Mouse (Mus musculus) Muller cell, postnatal 12 days (primary cell): ENCODE measurements around the gene Osbpl8.
"Not testable (repeated sequence)": the region's sequence is repeated elsewhere in the genome, so short reads cannot be mapped to it uniquely, and the experiment has no call there.

Source experiments
- DNase-seq: peaks from one replicate; pipeline ENCODE4 v3.0.0-alpha.2; 2015; ENCODE audit errors: inconsistent ontology term

The Osbpl8 gene

GRCm38 (mm10) chr10:111185574-111186269 is 21.2 kb downstream of the Osbpl8 start:
- no peak for DNase-seq

GRCm38 (mm10) chr10:111189022-111189555 is 24.5 kb downstream of the Osbpl8 start:
- no peak for DNase-seq

DNA sequence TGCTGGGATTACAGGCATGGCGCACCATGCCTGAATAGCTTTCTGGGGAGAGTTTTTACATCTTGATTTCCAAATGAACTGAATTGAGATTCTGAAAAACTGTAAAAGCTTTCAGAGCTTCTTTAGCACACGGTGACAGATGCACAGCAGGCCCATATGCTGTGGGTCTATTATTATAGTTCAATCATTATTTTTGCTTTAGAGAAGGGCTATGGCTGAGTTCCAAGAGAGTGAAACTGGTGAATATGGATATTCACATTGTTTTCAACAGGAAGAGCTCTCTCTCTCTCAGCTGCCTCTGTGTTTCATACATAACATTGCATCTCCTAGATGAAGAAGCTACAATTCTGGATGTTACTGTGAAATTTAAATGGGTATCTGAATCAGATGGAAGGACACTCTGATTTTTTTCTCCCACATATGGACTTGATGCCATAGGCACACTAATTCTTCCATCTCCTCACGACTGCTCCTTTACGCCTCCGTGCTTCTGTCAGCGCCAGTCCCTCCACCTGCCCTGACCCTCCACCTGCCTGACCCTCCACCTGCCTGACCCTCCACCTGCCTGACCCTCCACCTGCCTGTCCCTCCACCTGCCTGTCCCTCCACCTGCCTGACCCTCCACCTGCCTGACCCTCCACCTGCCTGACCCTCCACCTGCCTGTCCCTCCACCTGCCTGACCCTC is 25.7 kb downstream of the Osbpl8 start:
- DNase-seq = no peak

- no peak for DNase-seq
These were observed 29.0 kb downstream of the Osbpl8 start for GRCm38 (mm10) chr10:111193536-111193935.

DNA sequence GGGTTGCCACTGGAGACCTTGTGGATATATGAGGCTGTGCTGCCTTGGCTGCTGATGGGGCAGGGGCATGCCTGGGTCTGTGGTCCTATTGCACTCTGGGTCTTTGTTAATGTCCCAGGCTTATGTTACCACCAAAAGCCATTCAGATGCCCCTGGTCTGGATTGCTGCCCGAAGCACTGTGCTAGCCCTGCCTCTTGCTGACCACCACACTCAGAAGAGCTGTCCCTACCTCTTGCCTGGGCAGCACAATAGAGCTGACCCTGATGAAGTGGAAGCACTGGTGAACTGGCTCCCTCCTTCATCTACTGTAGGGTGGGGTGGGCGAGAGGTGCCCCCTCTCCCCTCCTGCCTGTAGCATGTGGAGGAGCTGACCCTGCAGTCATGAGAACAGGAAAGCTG is 31.6 kb downstream of the Osbpl8 start:
- DNase-seq = no peak

GRCm38 (mm10) chr10:111198705-111199104 is 34.2 kb downstream of the Osbpl8 start:
- DNase-seq = not testable (repeated sequence)

DNA sequence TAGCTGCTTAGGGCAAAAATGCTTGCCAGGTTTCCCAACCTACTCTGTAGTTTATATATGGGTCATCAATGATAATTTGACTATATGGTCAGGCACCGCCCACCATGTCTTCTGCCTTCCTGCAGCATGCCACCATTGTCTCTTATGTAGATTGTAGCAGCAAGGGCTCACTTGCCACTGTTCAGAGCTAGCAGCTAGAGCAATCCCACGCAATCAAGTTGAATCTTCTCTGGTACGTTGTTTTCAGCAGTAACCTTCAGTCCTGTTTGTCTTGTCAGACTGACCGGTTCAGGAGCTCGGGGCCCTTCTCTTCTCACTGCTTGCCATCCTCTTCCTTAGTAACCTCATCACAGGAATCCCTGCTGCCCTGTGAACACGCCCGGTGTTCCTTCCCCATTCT is 36.6 kb downstream of the Osbpl8 start:
- no peak for DNase-seq

GRCm38 (mm10) chr10:111201666-111202065 is 37.1 kb downstream of the Osbpl8 start:
- no peak for DNase-seq

DNA sequence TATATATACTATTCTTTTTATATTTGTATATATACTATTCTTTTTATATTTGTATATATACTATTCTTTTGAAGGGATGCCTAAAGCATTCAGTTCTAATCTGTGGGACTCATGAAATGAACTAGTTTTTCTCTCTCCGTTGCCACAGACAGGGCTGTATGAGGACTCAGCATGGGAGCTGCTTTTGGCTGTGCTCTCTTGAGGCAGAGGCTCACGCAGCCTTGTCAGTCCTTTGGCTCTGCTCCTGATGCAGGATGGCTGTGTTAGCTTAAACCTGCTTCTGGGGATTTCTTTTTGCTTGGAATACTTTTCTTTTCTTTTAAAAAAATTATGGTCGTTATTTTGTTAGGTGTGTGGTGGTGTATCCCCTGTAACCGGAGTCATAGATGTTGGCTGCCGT is 39.5 kb downstream of the Osbpl8 start:
- no peak for DNase-seq

DNA sequence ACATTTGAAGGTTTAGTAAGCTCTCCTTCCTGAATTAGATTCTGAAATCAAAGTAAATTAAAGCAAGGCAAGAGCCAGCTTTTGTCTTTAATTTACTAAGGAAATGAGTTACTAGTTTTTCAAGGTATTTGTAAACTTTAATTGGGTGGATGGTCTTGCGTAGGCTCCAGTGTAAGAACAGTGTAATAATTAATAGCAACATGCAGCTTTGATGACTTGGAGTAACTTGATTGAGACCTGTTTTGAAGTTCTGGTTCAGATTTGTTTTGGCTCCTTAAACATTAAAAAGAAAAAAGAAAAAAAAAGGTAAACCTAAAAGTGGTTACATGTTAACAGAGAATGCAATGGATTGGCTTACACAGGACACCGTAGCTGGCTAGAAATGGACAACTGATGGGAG is 40.9 kb downstream of the Osbpl8 start:
- DNase-seq = no peak

- no peak for DNase-seq
These were observed 42.8 kb downstream of the Osbpl8 start for GRCm38 (mm10) chr10:111207386-111207785.

DNA sequence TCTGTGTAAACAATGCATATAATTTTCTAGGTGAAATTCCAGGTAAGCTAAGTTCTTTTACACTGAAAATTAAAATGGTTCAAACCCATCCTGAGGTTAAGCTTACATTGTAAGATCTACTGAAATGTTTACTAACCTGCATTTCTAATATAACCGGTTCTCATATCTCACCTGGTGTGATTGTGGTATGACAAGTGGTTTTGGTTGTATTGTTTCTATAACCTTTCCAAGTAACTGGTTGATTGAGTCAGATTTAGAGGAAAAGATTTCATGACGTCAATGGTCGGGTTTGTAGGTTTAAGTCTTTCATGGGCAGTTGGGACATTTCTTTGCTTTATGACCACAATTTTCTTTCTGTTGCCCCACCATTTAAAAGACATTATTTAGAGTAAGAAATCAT is 49.5 kb downstream of the Osbpl8 start:
- DNase-seq = no peak

DNA sequence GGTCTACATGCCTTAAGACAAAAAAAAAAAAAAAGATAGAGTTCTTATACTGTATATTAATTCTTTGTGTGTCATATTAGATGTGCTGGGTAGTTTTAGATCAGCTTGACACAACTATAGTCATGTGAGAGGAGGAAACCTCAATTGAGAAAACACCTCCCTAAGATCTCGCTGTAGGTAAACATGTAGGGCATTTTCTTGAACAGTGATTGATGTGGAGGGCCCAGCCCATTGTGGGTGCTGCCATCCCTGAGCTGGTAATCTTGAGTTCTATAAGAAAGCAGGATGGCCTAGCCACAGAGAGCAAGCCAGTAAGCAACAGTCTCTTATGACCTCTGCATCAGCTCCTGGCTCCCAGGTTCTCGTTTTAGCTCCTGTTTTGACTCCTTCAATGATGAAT is 50.1 kb downstream of the Osbpl8 start:
- DNase-seq = no peak

GRCm38 (mm10) chr10:111215572-111215971 is 51.0 kb downstream of the Osbpl8 start:
- no peak for DNase-seq

GRCm38 (mm10) chr10:111216111-111216510 is 51.6 kb downstream of the Osbpl8 start:
- DNase-seq = no peak

DNA sequence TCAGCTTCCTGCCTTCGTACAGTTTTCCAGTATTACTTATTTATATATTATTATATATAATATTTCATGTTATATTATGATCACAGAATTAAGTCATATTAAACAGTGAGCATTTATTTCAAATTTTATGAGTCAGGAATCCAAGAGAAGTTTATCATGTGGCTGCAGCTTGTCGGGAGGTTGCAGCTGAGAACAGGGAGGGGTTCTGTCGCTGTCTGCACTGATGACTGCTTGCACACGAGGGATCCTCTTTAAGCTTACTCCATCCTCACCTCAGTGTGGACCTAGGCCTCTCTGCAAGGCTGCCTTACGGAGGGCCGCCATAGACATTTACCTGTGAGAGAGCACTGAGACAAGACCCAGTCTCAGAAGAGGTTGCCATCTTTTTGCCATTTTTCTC is 58.0 kb downstream of the Osbpl8 start:
- no peak for DNase-seq

DNA sequence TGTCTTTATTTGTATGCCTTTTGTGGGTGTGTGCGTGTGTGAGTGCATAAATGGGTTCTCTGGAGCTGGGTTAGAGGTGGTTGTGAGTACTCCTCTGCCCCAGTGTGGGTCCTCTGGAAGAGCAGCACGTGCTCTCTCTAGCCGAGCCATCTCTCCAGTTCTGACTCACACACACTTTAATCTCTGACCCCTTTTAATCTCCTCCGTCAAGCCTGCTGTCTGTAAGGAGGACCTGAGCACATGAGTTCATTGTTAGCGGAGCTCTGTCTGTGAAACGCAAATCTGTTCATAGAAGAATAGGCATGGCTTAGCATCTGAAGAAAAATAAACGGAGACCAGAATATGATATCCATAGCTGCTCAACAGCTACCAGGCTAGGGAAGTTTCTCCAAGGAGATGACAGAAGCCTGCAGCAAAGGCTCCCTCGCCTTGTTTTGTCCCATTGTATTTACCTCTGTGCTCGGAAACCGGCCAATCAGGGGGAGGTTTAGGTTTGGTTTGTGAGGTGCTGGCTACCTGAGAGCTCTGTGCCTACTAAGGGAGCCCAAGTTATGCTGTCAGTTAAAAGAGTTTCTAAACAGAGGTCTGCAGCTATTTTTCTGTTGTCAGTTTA is 58.8 kb downstream of the Osbpl8 start:
- no peak for DNase-seq

- no peak for DNase-seq
These were observed 60.1 kb downstream of the Osbpl8 start for GRCm38 (mm10) chr10:111224696-111225095.

- DNase-seq = peak; percentile 92
These were observed 62.0 kb downstream of the Osbpl8 start for GRCm38 (mm10) chr10:111226508-111226907.

DNA sequence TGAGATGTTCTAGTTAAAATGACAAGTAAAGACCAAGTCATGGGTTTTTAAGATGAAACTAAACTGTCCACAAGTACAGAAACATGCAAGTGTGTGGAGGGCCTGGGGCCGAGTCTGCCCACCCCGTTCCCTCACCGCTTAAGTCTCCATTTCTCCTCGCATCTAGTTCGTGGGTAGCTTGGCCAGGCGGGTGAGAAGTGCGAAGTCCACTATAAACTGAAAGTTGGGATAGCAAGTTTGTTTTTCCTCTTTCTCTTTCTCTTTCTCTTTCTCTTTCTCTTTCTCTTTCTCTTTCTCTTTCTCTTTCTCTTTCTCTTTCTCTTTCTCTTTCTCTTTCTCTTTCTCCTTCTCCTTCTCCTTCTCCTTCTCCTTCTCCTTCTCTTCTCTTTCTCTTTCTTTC is 67.7 kb downstream of the Osbpl8 start:
- not testable (repeated sequence) for DNase-seq

DNA sequence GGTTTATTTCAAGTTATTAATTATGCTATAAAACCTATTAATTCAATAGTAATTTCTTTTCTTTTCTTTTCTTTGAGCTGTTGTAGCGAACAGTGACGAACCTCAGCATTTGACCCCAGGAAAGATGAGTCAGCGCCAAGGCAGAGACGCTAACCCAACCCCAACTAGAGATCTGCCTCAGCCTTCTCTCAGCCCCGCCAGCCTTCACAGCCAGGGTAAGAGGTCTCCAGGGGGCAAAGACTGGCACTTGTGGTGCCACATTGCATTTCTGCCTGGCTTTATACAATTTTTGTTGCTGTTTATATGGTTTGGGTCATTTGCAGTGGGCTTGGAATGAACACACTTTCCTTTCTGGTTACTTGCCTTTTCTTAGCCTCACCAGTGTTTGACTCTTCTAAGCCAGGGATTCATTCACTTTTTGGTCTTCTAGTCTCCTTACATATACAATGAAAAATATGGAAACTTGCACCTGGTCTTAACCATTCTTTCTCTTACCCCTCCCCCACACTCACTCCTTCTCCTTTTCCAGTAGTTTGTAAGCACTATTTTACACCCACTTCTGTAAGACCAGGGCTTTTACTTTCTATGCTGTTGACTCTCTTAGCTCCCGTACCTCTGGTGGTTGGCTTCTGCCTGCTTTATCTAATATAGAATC is 69.1 kb downstream of the Osbpl8 start:
- DNase-seq = no peak
